Mouse (Mus musculus): Measurements from ENCODE around the gene Lrrc8d. TPM values are rescaled to one million over a fixed set of nuclear protein-coding genes. Genes with fewer than 3 reads are reported as not detected.

Gene Lrrc8d
- total RNA-seq, 2 experiments from 2014 or later, result 21.2 to 23.6 TPM

DNA sequence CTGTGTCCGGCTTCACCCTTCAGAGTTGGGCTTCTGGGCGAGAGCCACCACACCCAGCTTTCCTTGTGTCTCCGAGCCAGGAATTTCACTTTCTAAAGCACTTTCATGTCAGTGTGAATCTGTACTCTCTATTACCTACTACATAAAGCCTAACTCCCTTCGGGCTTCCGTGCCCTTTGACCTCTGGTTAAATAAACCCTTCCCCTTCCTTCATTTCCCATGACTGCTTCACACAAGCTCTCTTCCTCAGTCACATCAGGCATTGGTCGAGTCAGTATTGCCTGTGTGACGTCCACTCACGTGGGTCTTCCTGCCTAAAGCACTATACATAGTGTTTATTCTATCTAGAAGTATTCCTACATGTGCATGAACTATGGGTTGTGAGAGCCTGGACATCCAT, 77.9 kb downstream of the Lrrc8d start:
- no peak for DNase-seq

DNA sequence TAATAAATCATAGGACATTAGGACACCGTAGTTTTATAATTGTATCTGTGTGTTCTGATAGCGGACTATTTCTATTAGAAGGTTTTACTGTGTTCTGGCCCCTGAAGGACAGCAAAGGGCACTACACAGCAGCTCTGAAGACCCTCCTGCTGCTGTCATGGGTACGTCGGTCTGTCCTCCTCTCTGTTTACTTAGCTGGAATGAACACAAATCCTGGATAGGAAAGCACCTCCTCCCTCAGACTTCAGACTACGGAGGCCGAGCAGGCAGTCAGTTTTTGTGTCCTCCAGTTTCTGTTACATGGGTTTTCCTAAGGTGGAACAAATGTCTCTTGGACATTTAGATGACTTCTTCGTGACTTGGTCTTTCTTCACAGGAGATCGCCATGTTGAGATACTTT, 78.4 kb downstream of the Lrrc8d start:
- no peak for DNase-seq

- no peak for DNase-seq
Measured at GRCm38 (mm10) chr5:105778723-105779122, 79.0 kb downstream of the Lrrc8d start.

DNA sequence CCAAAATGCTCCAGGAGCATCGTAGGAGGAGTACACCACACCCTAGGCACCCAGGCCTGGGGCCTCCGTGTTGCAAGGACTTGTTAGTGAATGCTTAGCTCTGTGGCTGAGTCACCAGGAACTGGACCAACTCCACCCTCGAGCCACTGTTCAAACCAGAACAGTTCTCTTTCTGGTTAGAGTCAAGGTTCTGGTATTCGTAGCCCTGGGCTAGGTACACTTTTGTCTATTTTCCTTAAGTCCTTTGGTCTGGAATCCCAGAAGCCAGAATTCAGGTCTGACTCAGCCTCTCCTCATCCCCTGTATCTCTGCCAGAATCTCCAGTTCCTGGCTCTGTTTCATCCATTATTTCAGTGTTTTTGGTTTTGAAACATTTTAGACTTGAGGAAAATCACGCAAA, 79.6 kb downstream of the Lrrc8d start:
- DNase-seq, result no peak

DNA sequence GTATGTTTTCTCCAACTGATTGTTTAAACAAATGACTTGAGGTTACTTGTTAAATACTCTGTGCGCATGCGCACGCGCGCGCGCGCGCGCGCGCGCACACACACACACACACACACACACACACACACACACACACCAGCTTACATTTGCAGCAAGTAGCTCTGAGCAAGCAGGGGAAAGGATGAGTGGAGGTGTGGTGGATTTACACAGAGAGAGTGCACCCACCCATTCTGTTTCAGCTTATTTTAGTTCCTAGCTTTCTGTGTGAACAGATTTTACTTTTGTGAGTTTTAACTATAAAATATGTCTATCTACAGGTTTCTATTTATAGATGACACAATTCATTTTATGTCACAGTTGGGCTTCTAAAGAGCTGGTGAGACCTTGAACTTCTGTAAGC, 84.1 kb downstream of the Lrrc8d start:
- no peak for DNase-seq

DNA sequence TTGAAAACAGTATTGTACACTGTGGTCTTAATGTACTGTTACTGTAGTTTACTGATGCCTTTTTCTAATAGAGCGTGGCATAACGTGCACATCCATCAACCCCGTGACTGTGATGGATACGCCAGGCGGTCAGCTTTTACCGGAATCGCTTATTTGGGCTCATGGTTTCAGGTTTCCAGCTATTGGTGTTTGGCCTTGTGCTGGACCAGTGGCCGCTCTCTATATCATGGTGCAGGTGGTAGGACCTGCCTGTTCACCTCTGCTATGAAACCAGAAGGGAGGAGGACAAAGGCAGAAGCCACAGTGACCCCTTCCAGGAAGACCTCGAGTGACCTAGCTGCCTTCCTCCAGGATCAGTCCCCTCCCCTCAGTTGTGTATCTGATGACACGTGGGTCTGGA, 85.0 kb downstream of the Lrrc8d start:
- no peak for DNase-seq

GRCm38 (mm10) chr5:105787577-105787976, 87.8 kb downstream of the Lrrc8d start:
- no peak for DNase-seq

DNA sequence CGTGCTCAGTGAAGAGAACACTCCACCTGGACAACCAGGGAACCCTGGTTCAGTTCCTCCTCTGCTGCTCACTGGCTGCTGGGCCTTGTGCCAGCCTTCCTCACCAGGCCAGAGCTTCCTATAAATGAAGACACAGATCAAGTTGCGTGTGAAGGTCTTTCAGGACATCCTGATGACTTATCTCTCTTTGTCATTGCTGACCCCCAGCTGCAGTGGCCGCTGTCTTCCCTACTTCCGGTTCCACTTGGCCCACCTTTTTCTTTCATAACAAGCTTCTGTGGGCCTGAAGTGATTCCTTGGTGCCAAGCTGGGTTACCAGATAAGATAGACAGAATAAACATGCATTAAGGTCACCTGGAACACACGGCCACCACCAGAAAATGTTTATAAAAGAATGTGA, 90.0 kb downstream of the Lrrc8d start:
- no peak for DNase-seq

GRCm38 (mm10) chr5:105792331-105792801, 92.6 kb downstream of the Lrrc8d start:
- DNase-seq, result peak; percentile 40

DNA sequence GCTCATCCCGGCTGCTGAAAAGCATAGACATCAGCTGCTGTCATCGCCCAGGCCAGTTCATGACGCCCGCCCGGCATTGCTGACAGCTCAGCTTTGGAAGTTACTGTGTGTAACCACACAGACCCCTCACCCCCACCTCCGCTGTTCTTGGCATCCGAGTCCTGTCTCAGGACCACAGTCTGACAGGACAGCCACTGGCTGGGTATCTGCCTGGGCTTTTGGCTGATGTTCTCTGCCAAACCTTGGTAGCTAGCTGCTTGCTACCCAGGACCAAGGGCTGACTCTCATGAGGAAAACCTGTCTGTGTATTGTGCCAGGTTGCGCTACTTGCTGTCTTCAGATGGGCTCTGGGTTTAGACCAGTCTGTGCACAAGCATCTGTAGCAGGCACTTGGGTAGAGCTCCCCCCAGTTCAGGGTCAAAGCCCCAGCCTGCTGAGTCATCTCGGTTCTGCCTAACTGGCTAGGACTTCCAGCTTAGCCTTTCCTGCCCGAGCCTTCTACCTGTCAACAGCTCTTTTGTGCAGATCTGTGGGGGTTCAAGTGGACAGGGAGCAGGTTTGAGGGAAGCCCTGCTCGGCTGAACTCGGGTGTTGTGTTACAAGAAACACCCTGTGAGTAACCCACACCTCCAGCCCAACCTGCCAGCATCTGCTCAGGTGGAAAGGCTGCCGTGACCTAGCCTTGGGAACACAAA, 93.2 kb downstream of the Lrrc8d start:
- peak; percentile 78 for DNase-seq

DNA sequence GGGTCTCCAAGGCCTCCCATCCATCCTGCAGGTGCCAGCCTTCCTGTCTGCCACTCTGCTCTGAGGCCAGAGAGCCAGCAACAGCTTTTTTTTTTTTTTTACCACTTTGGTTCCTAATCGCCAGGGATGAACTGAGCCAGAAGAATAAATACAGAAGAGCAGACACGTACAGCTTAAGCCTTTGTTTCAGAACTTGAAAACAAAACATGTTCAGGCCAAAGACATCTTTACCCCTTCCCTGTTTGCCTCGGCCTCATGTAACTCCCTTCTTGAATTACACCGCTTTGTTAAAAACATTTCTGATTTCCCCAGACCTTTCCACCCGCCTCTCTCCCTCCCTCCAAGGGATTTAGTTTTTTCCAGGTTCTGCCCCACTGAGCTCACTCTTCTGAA, 93.8 kb downstream of the Lrrc8d start:
- DNase-seq, result no peak

DNA sequence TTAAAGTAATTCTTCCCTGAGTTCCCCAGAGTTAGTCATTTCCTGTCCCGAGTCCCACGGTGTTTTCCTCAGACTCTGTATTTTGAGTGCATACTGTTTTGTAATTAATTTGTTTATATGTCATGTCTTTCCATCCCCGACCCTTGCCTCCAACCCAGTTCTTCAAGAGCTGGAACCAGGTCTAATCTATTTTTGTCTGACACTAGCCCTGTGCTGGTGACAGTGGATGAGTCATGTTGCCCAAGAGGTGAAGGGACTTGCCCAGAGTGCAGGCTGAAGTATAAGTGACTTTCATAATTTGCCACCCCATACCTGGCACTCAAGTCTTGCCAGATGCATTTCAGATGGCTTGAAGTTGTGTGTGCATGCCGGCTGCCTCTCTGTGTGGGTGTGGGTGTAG, 98.7 kb downstream of the Lrrc8d start:
- no peak for DNase-seq

DNA sequence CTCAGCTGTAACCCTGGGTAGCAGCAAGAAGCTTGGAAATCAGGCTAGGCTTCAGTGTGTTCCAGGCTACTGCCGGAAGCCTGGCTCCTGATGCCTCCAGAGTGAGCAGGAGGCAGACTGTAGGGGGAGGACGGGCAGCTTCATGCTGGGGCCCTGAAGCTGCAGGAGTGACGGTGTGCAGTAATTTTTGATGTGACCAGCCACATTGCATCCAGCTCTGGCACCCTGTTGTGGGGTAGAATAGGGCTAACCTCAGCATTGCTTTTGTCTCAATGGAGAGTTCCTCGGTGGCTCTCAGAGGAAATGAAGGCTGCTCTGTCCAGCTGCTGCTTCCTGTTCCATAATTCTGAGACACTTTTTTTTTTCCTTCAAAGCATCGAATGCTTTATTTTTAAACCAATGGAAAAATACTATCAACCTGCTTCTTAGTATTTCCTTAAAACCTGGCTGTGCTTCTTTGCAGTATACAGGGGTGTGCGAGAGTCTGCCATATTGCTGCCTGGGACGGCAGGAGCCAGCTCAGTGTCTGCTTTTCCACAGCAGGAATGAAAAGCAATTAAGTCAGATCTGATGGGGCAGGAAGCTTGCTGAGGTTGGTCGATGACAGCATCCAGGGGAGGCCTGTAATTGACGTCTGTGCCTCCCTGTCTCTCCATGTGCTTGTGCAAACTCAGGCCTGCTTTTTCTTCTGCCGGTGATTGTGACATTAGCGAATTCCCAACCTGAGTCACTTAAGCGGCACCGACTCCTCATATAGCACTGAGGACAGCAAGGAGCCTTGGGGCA, 100.3 kb downstream of the Lrrc8d start:
- DNase-seq, result no peak

DNA sequence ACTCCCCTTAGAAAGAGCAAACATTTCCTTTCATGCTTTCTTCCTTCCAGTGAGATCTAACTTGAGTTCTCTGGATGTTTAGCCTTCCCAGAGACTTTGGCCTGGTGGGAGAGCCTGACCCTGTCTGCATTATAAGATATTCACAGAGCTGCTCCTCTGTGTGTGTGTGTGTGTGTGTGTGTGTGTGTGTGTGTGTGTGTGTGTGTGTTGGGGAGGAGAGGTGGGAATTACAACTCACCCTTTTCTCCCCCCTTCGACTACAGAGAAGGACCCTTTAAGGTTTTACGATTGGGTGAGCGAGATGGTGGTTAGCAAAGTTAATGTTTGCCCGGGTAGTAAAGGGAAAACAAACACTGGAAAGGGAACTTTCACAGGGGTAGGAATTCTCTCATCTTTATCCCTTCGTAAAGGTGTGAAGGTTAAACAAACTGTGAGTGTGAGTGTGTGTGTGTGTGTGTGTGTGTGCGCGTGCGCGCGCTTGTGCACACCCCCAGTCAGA, 101.3 kb downstream of the Lrrc8d start:
- no peak for DNase-seq

DNA sequence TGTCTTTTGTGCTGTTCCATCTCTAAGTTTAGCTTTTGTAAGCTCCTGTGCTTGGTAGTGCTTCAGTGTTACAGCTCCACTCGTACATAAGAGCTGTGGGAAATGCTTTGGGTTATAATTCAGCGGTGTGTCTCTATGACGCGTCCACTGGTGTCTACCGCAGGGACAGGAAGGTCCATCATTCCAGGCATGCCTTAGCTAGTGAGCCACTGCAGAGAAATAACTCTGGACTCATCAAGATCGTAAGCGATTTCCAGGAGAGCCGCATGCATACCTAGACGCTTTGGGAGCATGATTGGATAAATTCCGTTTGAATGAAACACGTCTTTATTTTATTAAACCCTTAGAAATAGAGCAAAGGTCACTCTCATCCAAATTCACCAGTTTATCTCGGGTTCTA, 106.2 kb downstream of the Lrrc8d start:
- no peak for DNase-seq

DNA sequence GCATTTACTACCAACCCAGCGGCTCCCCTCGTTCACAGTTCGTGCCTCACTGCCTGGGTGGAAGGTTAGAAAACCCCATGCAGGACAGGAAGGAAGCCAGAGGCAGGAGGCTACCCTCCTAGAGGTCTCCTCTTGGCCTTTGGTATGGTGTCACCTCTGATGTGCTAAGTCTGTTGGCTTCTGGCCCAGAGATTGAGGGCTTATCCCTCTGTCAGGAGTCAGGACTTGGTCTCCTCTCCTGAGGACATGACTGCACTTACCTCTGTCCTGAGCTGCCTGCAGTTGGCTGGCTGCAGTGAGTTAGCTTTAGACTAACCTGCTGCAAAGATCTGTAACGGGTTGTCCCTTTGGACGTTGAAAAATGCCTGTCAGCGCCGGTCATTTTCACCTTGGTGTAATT, 107.7 kb downstream of the Lrrc8d start:
- peak; percentile 34 for DNase-seq

DNA sequence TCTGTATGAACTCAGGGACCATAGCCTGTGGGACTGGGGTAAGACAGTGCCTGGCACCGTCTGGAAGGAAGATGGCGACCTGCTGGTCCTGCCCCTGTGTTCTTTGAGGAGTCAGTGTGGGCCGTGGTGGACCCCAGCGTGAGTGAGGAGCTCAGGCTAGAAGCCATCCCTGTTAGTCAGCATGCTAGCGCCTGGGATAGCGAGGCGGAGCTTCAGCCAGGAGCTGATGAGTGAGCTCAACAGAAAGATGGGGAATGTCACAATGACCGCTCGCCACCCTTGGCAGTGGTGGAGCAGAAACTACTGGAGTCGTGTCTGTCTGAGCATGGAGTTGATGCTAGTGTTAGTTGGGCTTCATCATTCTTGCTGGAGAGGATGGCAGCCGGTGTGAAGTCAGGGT, 109.3 kb downstream of the Lrrc8d start:
- peak; percentile 36 for DNase-seq

- no peak for DNase-seq
Measured at GRCm38 (mm10) chr5:105813036-105813435, 113.3 kb downstream of the Lrrc8d start.

DNA sequence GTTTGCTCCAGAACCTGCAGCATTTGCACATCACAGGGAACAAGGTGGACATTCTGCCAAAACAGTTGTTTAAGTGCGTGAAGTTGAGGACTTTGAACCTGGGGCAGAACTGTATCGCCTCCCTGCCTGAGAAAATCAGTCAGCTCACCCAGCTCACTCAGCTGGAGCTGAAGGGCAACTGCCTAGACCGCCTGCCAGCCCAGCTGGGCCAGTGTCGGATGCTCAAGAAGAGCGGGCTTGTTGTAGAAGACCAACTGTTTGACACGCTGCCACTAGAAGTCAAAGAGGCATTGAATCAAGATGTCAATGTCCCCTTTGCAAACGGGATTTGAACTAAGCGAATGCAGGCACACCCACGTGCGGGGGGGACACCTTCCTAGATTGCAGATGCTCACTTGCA, 114.2 kb downstream of the Lrrc8d start:
- no peak for DNase-seq

- no peak for DNase-seq
Measured at GRCm38 (mm10) chr5:105816118-105816517, 116.3 kb downstream of the Lrrc8d start.

GRCm38 (mm10) chr5:105817248-105817976, 117.6 kb downstream of the Lrrc8d start:
- DNase-seq, result peak; percentile 66

DNA sequence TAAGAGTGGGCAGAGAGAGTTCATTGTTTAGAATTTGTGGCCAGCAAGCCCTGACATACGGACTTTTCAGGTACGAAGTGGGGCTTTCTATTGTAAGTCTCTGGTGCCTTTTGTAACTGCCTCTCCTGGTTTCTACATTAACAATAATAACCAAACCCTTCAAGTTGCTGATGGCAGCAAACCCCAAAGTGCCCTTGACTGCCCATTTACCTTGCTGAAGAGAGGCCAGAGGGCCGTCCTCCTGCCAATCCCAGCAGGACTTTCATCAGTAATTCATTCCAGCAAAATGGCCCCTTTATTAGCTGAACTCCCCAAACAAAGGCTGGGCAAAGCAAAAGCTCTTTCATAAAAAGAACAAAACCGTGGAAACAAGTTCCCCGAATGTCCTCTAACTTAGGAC, 118.6 kb downstream of the Lrrc8d start:
- no peak for DNase-seq

DNA sequence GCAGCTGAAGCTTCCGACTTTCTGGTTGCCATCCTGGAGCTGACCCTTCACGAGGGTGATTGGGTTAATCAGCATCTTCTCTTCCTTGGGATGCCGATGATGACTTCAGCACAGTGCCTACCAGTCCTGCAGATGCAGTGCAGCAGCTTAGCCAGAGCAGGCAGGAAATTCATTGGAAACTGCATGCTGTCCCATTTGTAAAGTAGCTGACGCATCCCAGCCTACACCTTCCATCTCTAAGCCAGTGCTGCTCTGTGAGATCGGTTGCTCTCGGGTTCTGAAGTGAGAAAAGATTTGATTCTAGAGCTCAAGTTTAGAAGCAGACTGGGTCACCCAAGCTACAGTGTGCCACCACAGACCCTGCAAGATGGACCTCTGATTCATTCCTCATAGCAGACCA, 121.6 kb downstream of the Lrrc8d start:
- no peak for DNase-seq
